Mouse (Mus musculus) heart, adult 11 months (tissue): ENCODE results near the gene Slc7a6.

Experiments used
- DNase-seq: peaks from one replicate; pipeline ENCODE4 v3.0.0; 2022

Gene Slc7a6

GRCm38 (mm10) chr8:106145331-106145730 is 23.3 kb upstream of the Slc7a6 start:
- peak; percentile 94 for DNase-seq

GRCm38 (mm10) chr8:106146014-106146413 is 22.6 kb upstream of the Slc7a6 start:
- DNase-seq = no peak

GRCm38 (mm10) chr8:106147868-106148565 is 20.6 kb upstream of the Slc7a6 start:
- DNase-seq = peak; percentile 97

- DNase-seq = peak; percentile 97
Measured at GRCm38 (mm10) chr8:106149025-106149424, 19.6 kb upstream of the Slc7a6 start.

- DNase-seq = peak; percentile 100
Measured at GRCm38 (mm10) chr8:106149801-106150652, 18.6 kb upstream of the Slc7a6 start, which contains the start of gene Pla2g15. Pla2g15 (plus strand) TSS chr8:106150399.

GRCm38 (mm10) chr8:106150653-106151000 is 18.0 kb upstream of the Slc7a6 start:
- DNase-seq = no peak

GRCm38 (mm10) chr8:106151041-106151440 is 17.6 kb upstream of the Slc7a6 start:
- DNase-seq = peak; percentile 87

- peak; percentile 92 for DNase-seq
Measured at GRCm38 (mm10) chr8:106152876-106153275, 15.8 kb upstream of the Slc7a6 start.

GRCm38 (mm10) chr8:106157419-106157818 is 11.2 kb upstream of the Slc7a6 start:
- no peak for DNase-seq

GRCm38 (mm10) chr8:106158381-106158780 is 10.3 kb upstream of the Slc7a6 start:
- peak; percentile 96 for DNase-seq

GRCm38 (mm10) chr8:106159876-106160275 is 8.8 kb upstream of the Slc7a6 start:
- no peak for DNase-seq

- no peak for DNase-seq
Measured at GRCm38 (mm10) chr8:106163251-106163650, 5.4 kb upstream of the Slc7a6 start.

- DNase-seq = peak; percentile 93
Measured at GRCm38 (mm10) chr8:106165460-106165859, 3.2 kb upstream of the Slc7a6 start.

- DNase-seq = peak; percentile 95
Measured at GRCm38 (mm10) chr8:106169017-106169933, 618 bp downstream of the Slc7a6 start.

- DNase-seq = no peak
Measured at GRCm38 (mm10) chr8:106169934-106170480, 1.4 kb downstream of the Slc7a6 start.

- DNase-seq = no peak
Measured at GRCm38 (mm10) chr8:106173566-106173965, 4.9 kb downstream of the Slc7a6 start.

GRCm38 (mm10) chr8:106176891-106177290 is 8.2 kb downstream of the Slc7a6 start:
- no peak for DNase-seq

- no peak for DNase-seq
Measured at GRCm38 (mm10) chr8:106177594-106177993, 8.9 kb downstream of the Slc7a6 start.

GRCm38 (mm10) chr8:106178428-106178827 is 9.8 kb downstream of the Slc7a6 start:
- DNase-seq = no peak

GRCm38 (mm10) chr8:106185628-106186270 is 17.1 kb downstream of the Slc7a6 start:
- peak; percentile 98 for DNase-seq

- DNase-seq = no peak
Measured at GRCm38 (mm10) chr8:106186394-106186793, 17.7 kb downstream of the Slc7a6 start.

- DNase-seq = no peak
Measured at GRCm38 (mm10) chr8:106189162-106189561, 20.5 kb downstream of the Slc7a6 start.
